Mouse (Mus musculus) T-helper 2 cell (primary cell): ENCODE data around the gene Hnrnpa1.

ENCODE experiments used
- in situ Hi-C: fragments of 300-600 bp; cut with MboI, MseI; formaldehyde crosslinking; loops from one replicate; pipeline ENCODE4 v1.15.1; 2025; ENCODE audit warnings: high pct_unique_total_duplicates

Gene Hnrnpa1

GRCm38 (mm10) chr15:103240160-103241028 is at the start of gene Hnrnpa1:
TSS of gene Hnrnpa1 (plus strand) at chr15:103240432.
- in situ Hi-C loops = no loop called here

GRCm38 (mm10) chr15:103190531-103191462 is 49.4 kb upstream of the Hnrnpa1 start:
- in situ Hi-C loops = no loop called here

DNA sequence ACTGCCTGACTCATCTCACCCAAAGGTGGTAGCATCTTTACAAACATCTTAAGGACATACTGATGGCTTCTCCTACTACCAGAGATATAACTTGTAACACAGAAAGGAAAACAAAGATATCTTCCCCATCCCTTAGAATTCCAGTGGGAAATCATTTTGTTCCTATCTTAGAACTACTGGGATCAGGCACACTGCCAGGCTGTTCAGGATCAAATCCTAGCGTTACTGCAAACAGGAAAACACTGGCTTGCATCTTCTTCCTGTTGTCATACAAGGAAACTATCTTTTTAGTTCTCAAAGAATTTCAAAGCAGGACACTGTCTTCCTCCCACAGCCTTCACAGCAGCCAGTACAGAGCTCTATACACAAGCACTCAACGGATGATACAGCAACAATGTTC is 46.6 kb upstream of the Hnrnpa1 start:
- in situ Hi-C loops = no loop called here

DNA sequence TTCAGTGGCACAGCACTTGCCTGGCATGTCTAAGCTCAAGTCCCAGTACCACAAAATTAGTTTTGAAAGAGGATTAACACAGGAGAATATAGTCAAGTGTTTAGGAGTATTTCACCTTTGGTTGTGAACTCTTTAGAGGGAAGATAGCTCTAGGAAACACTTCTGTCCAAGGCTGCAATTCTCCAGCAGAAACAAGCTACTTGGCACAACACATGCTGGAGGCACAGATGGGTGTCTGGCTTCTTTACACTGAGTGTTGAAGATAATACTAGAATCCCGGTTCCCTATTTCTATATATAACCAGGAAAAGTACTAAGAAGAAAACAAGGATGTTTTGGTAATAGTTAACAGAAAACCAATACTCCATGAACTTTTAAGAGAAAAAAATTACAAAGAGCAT is 43.4 kb upstream of the Hnrnpa1 start:
- in situ Hi-C loops = no loop called here

GRCm38 (mm10) chr15:103197785-103198184 is 42.4 kb upstream of the Hnrnpa1 start:
- in situ Hi-C loops = no loop called here

DNA sequence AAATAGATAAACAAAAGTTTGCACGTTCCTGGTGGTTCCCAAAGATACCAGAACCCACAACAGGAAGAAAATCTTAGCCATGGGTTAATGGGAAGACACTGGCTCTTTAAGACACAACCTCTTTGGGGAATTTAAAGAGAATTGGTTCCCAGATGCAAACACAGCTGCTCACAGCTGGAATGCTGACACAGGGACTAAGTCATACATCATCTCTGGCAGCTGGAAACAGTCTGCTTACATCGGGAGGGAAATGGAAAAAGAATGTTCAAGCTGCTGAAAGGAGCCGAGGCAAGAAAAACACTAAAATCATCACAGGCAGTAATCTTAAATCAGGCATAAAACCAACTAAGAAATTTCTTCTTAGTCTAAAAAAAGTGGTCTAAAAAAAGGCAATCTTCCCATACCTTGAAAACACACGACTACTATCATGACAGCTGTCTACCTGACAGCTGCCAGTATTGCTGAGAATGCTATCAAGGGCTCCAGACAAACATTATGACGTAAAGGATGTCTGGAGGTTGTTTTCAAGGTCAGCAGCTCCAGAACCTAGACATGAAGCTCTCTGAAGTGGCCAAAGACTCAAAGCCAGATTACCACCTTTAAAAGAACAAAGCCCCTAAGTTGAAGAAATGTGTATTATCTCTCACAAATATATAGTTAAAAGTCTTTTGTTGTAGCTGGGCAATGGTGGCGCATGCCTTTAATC is 38.0 kb upstream of the Hnrnpa1 start:
- in situ Hi-C loops = loop anchor here (25.0 kb wide), 1 partner anchor 1115 kb away; no protein-coding TSS in a partner anchor

DNA sequence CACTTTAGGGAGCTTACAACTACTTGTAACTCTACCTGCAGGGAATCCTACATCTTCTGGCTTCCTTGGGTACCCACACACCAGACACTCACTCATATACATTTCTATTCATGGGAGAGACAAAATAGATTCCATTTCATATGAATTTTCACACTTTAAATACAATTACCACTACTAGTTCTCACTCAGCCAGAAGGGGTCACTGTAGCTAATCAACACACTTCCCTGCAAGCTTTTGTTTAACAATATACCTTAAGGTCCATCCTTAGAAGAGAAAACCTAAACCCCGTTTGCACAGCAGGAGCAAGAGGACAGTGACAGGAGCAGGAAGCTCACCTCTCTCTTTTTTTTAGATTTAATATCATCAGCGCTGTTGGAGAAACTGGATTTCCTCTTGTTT is 35.1 kb upstream of the Hnrnpa1 start:
- in situ Hi-C loops = loop anchor here (5.0 to 25.0 kb wide), 2 partner anchors 92 to 1118 kb away; no protein-coding TSS in a partner anchor

DNA sequence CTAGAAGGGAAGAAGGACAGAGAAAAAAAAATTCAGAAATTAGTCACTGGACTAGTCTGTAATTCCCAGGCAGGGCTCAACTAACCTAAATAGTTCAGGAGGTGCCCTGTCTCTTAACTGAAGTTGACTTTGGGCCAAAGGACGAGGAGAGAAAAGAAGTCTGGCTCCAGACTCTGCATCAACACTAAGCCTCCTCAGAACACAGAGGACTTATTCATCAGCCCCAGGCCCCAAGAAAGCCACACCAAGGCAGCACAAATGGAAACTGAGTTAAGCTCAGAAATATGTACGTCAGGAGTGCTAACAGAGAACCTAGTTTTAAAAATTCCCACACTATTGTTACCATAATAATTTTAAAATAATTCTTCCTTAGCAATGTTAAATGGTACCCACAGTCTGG is 26.1 kb upstream of the Hnrnpa1 start:
- in situ Hi-C loops = loop anchor here (25.0 kb wide), 1 partner anchor 1127 kb away; no protein-coding TSS in a partner anchor

DNA sequence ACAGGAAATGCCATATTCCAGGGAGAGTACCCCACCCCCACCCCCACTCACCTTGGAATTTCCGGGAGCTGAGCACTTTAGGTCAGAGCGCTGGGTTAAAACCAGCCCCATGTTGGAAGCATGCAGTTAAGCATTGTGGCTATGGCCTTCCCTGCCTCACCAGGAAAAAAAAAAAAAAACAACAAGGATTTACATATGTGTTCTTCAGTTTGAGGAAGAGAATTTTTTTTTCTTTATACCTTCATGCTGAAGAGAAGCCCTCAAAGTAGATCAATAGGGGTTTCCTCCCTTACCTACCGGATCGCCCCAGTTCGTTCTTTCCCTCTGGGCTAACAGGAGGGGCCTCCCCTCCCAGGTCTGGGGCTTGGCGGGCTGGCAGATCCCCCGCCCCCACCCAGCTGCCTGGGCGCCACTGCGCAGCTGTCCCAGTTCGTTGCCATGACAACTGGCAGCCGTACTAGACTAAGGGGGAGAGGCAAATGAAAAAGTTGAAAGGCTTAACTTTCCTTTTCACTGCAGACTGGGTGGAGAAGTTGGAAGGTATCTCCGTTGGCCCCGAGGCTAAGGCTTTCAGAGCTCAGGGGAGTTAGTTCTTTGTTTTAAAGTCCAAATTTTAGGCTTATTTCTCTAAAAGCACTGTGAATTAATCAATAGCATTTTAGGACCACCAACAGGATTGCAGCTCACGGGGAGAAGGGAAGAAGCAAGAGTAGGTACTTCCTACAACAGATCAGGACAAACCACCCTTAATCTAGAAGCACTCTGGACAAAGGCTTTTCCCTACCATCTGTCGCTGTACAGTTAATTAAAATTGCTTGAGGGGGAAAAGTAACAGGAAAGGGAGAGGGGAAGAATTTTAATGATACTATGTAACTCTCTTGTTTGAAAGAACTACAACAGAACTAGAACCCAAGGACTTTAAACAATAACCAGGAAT is 25.0 kb upstream of the Hnrnpa1 start:
- in situ Hi-C loops = loop anchor here (25.0 kb wide), 1 partner anchor 1128 kb away; no protein-coding TSS in a partner anchor

DNA sequence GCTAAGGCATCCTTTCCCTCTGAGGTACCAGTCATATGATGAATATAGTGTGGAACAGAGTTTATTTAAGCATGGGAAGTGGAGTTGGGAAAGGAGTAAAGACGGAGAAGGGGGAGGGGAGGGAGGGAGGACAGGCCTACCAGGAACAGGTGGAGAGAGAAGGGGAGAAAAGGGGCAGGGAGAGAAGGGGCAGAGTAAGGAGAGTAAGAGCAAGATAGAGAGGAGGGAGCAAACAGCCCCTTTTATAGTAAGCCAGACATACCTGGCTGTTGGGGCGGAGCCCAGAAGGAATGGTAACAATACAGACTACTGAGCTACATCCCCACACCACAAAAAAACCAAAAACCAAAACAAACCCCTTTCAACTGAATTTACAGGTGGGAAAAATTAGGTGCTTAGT is 24.2 kb upstream of the Hnrnpa1 start:
- in situ Hi-C loops = loop anchor here (25.0 kb wide), 1 partner anchor 1129 kb away; no protein-coding TSS in a partner anchor

DNA sequence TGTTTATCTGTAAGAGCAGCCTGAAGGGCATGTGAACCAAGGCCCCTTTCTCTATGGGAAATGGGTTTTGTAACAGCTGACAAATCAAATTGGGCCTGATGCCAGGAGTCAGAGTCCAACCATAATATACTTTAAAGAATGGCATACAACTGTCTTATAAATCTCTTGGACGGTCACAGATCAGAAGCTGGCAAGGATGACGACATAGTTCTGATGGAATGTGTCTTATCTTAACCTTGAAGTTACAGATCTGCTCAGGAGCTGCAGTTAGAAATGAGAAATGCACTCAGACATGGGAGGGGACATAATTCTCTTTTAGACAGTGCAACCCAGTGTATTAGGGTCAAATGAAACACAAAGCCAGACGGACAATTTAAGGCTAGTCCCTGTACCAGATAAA is 19.4 kb upstream of the Hnrnpa1 start:
- in situ Hi-C loops = loop anchor here (25.0 kb wide), 1 partner anchor 1133 kb away; no protein-coding TSS in a partner anchor

DNA sequence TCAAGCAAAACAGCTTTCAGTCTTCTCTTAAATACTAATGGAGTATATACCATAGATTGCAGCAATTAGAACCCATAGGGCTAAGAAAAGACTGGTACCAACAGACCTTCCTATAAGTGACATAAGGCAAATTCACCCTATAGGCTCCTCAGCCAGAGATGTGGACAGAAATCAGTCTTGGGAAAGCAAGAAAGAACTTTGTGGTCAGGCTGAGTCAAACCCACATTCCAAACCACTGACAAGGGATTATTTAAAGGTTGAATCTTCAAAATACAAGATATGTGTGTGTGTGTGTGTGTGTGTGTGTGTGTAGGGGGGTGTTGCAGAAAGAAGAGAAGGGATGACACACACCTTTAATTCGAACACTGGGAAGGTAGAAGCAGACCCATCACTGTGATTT is 18.8 kb upstream of the Hnrnpa1 start:
- in situ Hi-C loops = loop anchor here (25.0 kb wide), 1 partner anchor 1134 kb away; no protein-coding TSS in a partner anchor

DNA sequence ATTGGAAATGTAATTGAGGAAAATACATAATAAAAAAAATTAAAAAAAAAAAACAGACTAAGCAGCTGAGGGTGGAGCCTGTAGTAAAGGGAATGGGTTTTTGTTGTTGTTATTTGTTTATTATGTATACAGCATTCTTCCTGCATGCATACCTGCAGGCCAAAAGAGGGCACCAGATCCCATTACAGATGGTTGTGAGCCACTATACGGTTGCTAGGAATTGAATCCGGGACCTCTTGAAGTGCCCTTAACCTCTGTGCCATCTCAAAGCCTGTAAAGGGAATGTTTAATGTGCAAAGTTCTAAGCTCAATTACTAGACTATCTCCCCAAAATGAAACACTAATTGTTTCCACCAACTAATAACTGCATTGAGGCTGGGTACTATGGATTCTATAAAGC is 16.1 kb upstream of the Hnrnpa1 start:
- in situ Hi-C loops = loop anchor here (25.0 kb wide), 1 partner anchor 1137 kb away; no protein-coding TSS in a partner anchor

DNA sequence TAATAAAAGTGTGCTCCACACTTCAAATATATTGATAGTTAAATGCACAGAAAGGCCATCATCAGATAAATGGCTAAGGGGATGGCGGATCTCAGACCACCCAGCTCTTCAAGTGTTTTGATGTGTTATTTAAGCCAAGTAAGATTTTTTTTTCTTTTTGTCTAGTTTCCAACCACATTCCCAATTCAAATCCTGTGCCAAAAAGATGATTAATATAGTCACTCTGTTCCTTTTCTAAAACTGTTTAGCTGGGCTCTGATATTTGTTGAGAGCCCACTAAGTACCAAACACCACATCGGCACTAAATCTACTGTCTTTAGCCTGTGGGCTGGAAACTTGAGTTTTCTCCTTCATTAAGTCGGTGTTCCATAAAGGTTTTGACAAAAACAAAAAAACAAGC is 13.2 kb upstream of the Hnrnpa1 start:
- in situ Hi-C loops = no loop called here

DNA sequence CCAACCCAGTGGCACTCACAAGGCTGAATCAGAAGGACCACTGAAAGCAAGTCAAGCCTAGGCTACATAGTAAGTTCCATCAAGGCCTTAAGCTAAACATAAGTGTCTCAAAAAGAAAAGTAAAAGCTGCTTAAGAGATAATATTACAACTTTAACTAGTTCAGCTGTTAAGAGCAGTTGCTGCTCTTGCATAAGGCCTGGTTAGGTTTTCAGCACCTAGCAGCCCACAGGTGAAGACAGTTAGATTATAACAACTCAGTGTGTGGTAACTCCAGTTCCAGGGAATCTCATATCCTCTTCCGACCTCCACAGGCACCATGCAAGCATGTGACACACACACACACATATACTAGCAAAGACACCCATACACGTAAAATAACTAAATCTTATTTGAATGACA is 12.7 kb upstream of the Hnrnpa1 start:
- in situ Hi-C loops = no loop called here

- in situ Hi-C loops = no loop called here
Measured at GRCm38 (mm10) chr15:103228904-103229303, 11.3 kb upstream of the Hnrnpa1 start.

DNA sequence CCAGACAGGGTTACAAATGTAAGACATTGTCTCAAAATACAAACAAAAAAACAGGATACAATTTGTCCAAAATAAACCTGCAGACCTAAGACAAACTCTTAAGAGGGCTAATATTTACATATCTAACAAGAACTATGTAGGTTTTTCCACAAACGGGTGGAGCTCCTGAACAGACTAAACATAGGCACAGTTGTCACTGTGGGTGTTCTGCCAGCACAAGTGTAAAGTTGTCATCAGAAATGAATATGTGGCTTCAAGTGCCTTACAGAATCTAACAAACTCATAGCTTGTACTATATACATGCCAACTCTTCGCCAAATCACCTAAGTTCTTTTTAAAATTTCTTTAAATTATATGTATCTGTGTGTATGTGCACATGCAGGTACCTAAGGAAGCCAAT is 7.1 kb upstream of the Hnrnpa1 start:
- in situ Hi-C loops = no loop called here

DNA sequence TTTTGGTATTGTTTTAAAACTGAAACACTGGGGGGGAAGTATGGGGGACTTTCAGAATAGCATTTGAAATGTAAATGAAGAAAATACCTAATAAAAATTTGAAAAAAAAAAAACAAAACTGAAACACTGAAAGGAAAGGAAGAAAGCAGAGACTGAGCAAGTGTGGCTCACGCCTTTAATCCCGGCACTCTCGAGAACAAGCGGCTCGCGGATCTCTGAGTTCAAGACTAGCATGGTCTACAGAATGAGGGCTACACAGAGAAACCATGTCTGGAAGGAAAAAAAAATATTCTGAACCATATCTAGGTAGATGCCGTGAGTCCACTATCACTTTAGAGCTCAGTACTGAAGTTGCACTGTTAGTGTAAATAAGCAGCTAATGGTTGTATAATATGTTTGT is 2.9 kb upstream of the Hnrnpa1 start:
- in situ Hi-C loops = no loop called here

DNA sequence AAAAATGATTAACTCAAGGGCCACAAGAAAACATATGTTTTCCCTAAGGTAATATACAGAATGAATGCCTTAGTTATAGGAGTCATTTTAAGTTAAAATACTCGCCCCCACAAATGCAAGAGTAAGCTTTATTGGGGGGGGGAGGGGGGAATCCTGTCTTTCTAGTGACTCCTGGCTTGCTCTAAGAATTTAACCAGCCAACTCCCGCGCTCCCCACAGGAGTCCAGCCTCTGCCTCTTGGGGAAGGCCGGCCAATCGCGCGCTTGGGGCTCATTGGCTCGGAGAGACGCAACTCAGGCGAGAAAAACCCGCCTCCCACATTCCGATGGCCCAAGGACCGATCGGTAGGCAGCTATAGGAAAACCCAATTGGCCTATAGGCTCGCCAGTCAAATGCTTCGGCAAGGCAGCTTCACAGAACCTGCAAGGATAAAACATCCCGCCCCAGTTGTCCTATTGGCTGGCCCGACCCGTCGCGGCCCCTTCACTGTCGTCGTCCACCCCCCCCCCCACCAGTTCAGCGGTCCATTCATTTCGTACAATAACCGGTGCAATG is 1.0 kb upstream of the Hnrnpa1 start:
- in situ Hi-C loops = no loop called here

- in situ Hi-C loops = no loop called here
Measured at GRCm38 (mm10) chr15:103239685-103240159, 510 bp upstream of the Hnrnpa1 start, which contains the start of gene Cbx5. TSS of gene Cbx5 (minus strand) at chr15:103239816.
